Mouse (Mus musculus) duodenum, adult 2 months (tissue): Measurements from ENCODE around the gene Pcdh15. TPM values are rescaled to one million over a fixed set of nuclear protein-coding genes. Genes with fewer than 3 reads are reported as not detected.

ENCODE experiments used
- polyA plus RNA-seq: library from polyadenylated mRNA; depleted of rRNA; stranded (reverse); fragments of >200 nt; gene quantifications from 2 replicates; pipeline ENCODE4 v1.2.3, GENCODE M21; 2012; ENCODE audit warnings: low replicate concordance; rRNA removed

The Pcdh15 gene
- not detected in 2 replicates for polyA plus RNA-seq

DNA sequence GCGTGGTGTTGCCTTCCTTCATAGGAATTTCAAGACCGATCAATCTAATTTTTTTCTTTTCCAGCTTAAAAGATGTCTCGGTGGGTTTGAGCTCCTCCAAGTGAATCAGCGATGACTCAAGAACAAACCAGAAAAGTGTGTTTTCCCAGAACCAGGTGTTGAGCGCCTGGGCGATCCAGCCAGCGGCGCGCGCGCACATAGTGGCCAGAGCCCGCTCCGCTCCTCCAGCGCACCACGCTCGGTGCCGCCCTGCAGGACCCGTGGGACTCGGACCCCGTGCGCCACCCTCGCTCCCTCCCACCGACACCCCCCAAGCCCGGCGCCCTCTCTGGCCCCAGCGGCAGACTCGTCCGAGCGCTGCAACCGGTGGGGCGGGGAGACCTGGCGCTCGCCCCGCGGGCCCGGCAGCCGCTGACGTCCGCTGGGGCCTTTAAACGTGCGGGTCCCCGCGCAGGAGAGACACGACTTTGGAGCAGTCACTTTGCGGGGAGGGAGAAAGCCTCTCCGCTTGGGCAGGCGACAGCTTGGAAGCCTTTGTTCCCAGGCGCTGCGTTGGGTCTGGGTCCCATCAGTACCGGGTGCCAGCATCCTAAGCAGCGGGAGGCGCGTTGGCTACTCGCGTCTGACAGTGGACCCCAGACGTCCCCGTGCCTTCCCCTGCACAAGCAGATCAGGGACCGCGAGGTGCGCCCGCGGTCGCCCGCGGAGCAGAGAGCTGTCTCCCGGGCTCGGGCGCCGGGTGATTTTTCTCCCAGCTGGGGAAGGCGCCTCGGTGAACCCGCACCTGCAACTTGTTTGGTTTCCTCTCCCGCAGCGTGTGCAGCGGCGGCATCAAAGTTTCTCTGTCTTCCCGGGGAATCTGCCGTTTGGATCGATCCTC, at the start of gene Pcdh15:
TSS of gene Pcdh15 (plus strand) at position 377 of the 880 bp plus-strand sequence.

